Comparison of ENCODE assay signal across 16 mouse cellular contexts in genomic region chr14:62673646-62674045, GRCm38 (mm10). TPM values are rescaled to one million over a fixed set of nuclear protein-coding genes. Genes with fewer than 3 reads are reported as not detected.
"Had no signal": no experiment of that assay in that cellular context is flagged by ENCODE, and none has a peak within 500 bp of the region (broad histone marks: within the 10 kb centered on the region; RNA-seq: fewer than 3 reads in every experiment).

No protein-coding gene starts in this region.

- DNase-seq: kidney, postnatal 10 days; kidney, postnatal 36 days; layer of hippocampus, postnatal 36 days; liver, embryonic 13.5 days; lung, adult 2 months; lung, postnatal 14 days; lung, postnatal 4 days; midbrain, embryonic 14.5 days; right cerebral cortex, postnatal 25 days; spleen, adult 18-20 months; thymus, postnatal 25 days had no signal

RNA-seq across cellular contexts. Expression of gene Serpine3, which starts 10.2 kb away (rescaled TPM):
- total RNA-seq: left cerebral cortex, adult 2 months; left cerebral cortex, postnatal 10 days; left cerebral cortex, postnatal 36 days; megakaryocyte progenitor cell, adult 5-6 weeks; megakaryocyte-erythroid progenitor cell, adult 5-6 weeks had no signal
